Mouse (Mus musculus): ENCODE measurements around the gene Arhgef25. TPM values are rescaled to one million over a fixed set of nuclear protein-coding genes. Genes with fewer than 3 reads are reported as not detected.
"Not testable (repeated sequence)": the region's sequence is repeated elsewhere in the genome, so short reads cannot be mapped to it uniquely, and the experiment has no call there.

Arhgef25 gene
- polyA plus RNA-seq, 1 experiment = 8.5 TPM

GRCm38 (mm10) chr10:127194428-127195327 is 4.8 kb upstream of the Arhgef25 start:
- TF ChIP-seq CTCF (IDR thresholded peaks at IDR 0.05; ENCODE audit: extremely low read depth, insufficient read depth, insufficient read length, insufficient replicate concordance) (no peak), POLR2A (IDR thresholded peaks at IDR 0.05; ENCODE audit: low read depth, low read length) (no peak)

GRCm38 (mm10) chr10:127193011-127193410 is 3.1 kb upstream of the Arhgef25 start:
- TF ChIP-seq CTCF (IDR thresholded peaks at IDR 0.05; ENCODE audit: extremely low read depth, insufficient read depth, insufficient read length, insufficient replicate concordance) (no peak), POLR2A (IDR thresholded peaks at IDR 0.05; ENCODE audit: low read depth, low read length) (no peak)
- DNase-seq (ENCODE audit: low read depth in 1 of 2, low spot score in 2 of 2) = no peak
- Histone ChIP-seq H3K27me3 (ENCODE audit: control insufficient read depth, insufficient read depth, low read length) (peaks cover 15% of the 10 kb centered on the region), H3K4me3 (ENCODE audit: extremely low read depth, insufficient read depth, insufficient read length) (no peak overlapping the region), H3K4me1 (ENCODE audit: control insufficient read depth, insufficient read depth, insufficient read length) (peaks cover 18% of the 10 kb centered on the region), H3K36me3 (ENCODE audit: control insufficient read depth, insufficient read depth, low read length) (peaks cover under 1% of the 10 kb centered on the region), H3K27ac (ENCODE audit: insufficient read depth, low read length) (no peak overlapping the region)
- 91% methylated on average over 9 of the region's 9 CpGs for WGBS

More at GRCm38 (mm10) chr10:127194428-127195327, 4.8 kb upstream of the Arhgef25 start:
- H3K27me3 ChIP-seq (ENCODE audit: control insufficient read depth, insufficient read depth, low read length) = peaks cover 3% of the 10 kb centered on the region
- peak overlapping the region; percentile 65 for H3K4me3 ChIP-seq (ENCODE audit: extremely low read depth, insufficient read depth, insufficient read length)
- no peak for DNase-seq (ENCODE audit: low read depth in 1 of 2, low spot score in 2 of 2)
- WGBS = 12% methylated on average over 22 of the region's 22 CpGs
- peaks cover 11% of the 10 kb centered on the region for H3K36me3 ChIP-seq (ENCODE audit: control insufficient read depth, insufficient read depth, low read length)
- peak overlapping the region; percentile 31 for H3K27ac ChIP-seq (ENCODE audit: insufficient read depth, low read length)
- peaks cover 4% of the 10 kb centered on the region; the same call in 1 of the 2 replicates for H3K4me1 ChIP-seq (ENCODE audit: control insufficient read depth, insufficient read depth, insufficient read length)

GRCm38 (mm10) chr10:127192057-127192328 is 2.1 kb upstream of the Arhgef25 start:
- not testable (repeated sequence) for DNase-seq (ENCODE audit: low read depth in 1 of 2, low spot score in 2 of 2); H3K36me3 ChIP-seq (ENCODE audit: control insufficient read depth, insufficient read depth, low read length); H3K4me3 ChIP-seq (ENCODE audit: extremely low read depth, insufficient read depth, insufficient read length); H3K27ac ChIP-seq (ENCODE audit: insufficient read depth, low read length)
- peaks cover 18% of the 10 kb centered on the region for H3K4me1 ChIP-seq (ENCODE audit: control insufficient read depth, insufficient read depth, insufficient read length)
- H3K27me3 ChIP-seq (ENCODE audit: control insufficient read depth, insufficient read depth, low read length) = peaks cover 20% of the 10 kb centered on the region
- 75% methylated on average over 1 of the region's 1 CpGs for WGBS

GRCm38 (mm10) chr10:127191191-127192056 is 1.5 kb upstream of the Arhgef25 start:
- 89% methylated on average over 19 of the region's 19 CpGs for WGBS
- no peaks in the 10 kb centered on the region for H3K36me3 ChIP-seq (ENCODE audit: control insufficient read depth, insufficient read depth, low read length)
- no peak for DNase-seq (ENCODE audit: low read depth in 1 of 2, low spot score in 2 of 2)
- no peak overlapping the region for H3K4me3 ChIP-seq (ENCODE audit: extremely low read depth, insufficient read depth, insufficient read length)
- H3K27me3 ChIP-seq (ENCODE audit: control insufficient read depth, insufficient read depth, low read length) = peaks cover 22% of the 10 kb centered on the region
- TF ChIP-seq CTCF (IDR thresholded peaks at IDR 0.05; ENCODE audit: extremely low read depth, insufficient read depth, insufficient read length, insufficient replicate concordance) (no peak), POLR2A (IDR thresholded peaks at IDR 0.05; ENCODE audit: low read depth, low read length) (no peak)
- no peak overlapping the region for H3K27ac ChIP-seq (ENCODE audit: insufficient read depth, low read length)
- peaks cover 18% of the 10 kb centered on the region for H3K4me1 ChIP-seq (ENCODE audit: control insufficient read depth, insufficient read depth, insufficient read length)

- Histone ChIP-seq H3K27me3 (ENCODE audit: control insufficient read depth, insufficient read depth, low read length) (peaks cover 22% of the 10 kb centered on the region), H3K27ac (ENCODE audit: insufficient read depth, low read length) (no peak overlapping the region), H3K36me3 (ENCODE audit: control insufficient read depth, insufficient read depth, low read length) (no peaks in the 10 kb centered on the region), H3K4me3 (ENCODE audit: extremely low read depth, insufficient read depth, insufficient read length) (no peak overlapping the region), H3K4me1 (ENCODE audit: control insufficient read depth, insufficient read depth, insufficient read length) (peaks cover 18% of the 10 kb centered on the region)
- TF ChIP-seq POLR2A (IDR thresholded peaks at IDR 0.05; ENCODE audit: low read depth, low read length) = no peak
- TF ChIP-seq CTCF (IDR thresholded peaks at IDR 0.05; ENCODE audit: extremely low read depth, insufficient read depth, insufficient read length, insufficient replicate concordance) = no peak
- DNase-seq (ENCODE audit: low read depth in 1 of 2, low spot score in 2 of 2) = no peak
- 74% methylated on average over 14 of the region's 14 CpGs for WGBS
Measured at GRCm38 (mm10) chr10:127190398-127191190, 711 bp upstream of the Arhgef25 start.

GRCm38 (mm10) chr10:127189116-127189650 is 700 bp downstream of the Arhgef25 start:
- TF ChIP-seq CTCF (IDR thresholded peaks at IDR 0.05; ENCODE audit: extremely low read depth, insufficient read depth, insufficient read length, insufficient replicate concordance) (no peak), POLR2A (IDR thresholded peaks at IDR 0.05; ENCODE audit: low read depth, low read length) (no peak)
- Histone ChIP-seq H3K4me1 (ENCODE audit: control insufficient read depth, insufficient read depth, insufficient read length) (peaks cover 14% of the 10 kb centered on the region), H3K36me3 (ENCODE audit: control insufficient read depth, insufficient read depth, low read length) (no peaks in the 10 kb centered on the region), H3K4me3 (ENCODE audit: extremely low read depth, insufficient read depth, insufficient read length) (peak overlapping the region; percentile 51), H3K27me3 (ENCODE audit: control insufficient read depth, insufficient read depth, low read length) (peaks cover 22% of the 10 kb centered on the region), H3K27ac (ENCODE audit: insufficient read depth, low read length) (peak overlapping the region; percentile 57; the same call in 1 of the 2 replicates)
- no peak for DNase-seq (ENCODE audit: low read depth in 1 of 2, low spot score in 2 of 2)
- 2% methylated on average over 26 of the region's 26 CpGs for WGBS

Data from spleen, adult 2 months (tissue).